Mouse (Mus musculus): ENCODE results near the gene Bhlhe41.
A peak's percentile ranks its signal among the peaks of the same experiment; 100 is the strongest.

Gene Bhlhe41

DNA sequence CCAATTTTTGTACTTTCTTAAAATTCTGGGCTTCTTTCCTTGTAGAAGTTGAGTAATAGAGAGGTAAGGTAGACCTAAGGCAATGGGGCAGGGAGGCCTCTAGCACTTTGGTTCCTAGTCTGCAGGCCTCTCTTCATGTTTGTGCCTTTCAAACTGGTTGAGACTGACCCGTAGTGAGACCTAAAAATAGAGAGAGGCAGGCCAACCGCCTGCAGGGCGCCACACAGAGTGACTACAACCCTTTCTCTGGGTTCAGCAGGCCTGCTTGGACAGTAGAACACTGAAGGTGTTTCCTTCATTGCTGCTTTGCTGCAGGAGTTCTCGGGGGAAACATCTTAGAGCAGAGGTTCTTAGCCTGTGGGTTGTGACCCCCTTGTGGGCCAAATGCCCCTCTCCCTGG is 5.6 kb upstream of the Bhlhe41 start:
- peak; percentile 29 to 32 for DNase-seq

DNA sequence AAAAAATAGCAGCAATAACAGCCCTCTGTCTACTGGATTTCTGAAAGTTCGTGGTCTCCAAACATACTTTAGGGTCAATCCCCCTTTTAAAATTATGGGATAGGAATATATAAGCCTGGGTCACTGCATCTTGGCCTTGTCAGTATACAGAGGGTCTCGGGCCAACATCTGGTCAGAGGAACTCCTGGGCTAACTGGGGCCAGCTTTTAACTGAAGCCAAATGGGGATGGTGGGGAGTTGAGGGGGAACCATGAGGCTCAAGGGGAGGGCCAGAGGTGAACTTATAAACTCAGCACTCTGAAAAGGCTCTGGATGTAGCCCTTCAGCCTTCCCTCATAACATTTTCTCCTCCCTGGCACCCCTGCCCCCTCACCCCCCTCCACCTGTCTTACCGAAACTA is 1.8 kb upstream of the Bhlhe41 start:
- DNase-seq = no peak

DNA sequence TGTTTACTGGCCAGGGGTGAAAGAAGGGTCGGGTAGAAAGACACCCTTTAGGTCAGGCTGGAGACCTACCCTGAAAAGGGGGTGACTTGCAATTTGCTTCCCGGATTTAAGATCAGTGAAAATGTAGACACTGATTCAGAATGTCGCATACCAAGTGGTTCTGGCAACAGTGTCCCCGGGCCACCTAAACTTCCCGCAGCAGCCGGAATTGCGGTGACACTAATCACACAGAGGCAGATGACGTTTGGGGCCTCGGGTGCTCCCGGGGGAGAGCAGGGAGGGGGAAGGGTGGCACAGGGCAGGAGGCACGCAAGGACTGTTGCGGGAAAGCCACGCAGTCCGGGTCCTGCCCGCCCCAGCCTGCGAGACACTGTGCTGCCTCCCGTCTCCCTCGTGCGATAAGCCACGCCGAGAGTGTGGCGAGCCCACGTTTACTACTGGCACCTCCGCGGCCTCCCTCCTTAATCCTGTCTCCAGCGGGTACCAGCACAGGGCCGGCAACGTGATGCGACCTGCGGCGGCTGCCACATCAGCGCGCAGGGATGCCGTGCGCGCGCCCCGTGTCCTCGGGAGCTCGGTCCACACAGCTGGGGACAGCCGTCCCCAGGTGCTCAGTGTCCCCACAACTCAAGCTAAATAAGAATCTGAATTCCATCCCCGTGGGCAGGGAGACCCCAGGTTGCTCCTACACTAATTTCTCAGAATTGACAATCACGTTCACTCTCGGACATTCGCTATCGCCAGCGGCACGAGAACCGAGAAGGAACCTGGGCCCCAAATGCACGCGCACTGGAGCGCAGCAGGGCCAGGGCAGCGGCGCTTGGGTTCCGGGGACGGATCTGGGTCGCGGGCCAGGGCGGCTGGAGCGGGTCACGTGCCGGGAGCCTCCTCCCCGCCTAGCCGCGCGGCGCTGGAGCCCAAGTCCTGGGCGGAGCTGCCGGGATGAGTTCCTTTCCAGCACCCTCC is 811 bp upstream of the Bhlhe41 start:
- DNase-seq = peak; percentile 93 to 94

DNA sequence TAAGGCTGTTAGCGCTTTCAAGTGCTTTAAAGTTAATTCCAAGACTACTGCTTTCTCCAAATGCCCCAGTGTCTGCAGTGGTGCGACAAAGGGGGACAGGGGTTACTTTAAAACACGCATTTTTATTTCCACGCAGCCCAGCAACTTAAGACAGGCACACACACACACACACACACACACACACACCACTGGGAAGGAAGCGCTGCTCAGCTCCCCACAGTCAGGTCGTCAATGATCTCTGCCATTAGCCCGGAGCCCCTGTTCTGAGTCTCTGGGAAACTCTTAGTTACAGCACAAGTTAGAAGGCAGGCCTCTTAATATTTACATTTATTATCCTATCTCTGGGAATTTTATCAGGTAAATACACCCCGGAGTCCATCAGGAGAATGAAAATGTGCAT is 1.2 kb downstream of the Bhlhe41 start:
- no peak for DNase-seq

DNA sequence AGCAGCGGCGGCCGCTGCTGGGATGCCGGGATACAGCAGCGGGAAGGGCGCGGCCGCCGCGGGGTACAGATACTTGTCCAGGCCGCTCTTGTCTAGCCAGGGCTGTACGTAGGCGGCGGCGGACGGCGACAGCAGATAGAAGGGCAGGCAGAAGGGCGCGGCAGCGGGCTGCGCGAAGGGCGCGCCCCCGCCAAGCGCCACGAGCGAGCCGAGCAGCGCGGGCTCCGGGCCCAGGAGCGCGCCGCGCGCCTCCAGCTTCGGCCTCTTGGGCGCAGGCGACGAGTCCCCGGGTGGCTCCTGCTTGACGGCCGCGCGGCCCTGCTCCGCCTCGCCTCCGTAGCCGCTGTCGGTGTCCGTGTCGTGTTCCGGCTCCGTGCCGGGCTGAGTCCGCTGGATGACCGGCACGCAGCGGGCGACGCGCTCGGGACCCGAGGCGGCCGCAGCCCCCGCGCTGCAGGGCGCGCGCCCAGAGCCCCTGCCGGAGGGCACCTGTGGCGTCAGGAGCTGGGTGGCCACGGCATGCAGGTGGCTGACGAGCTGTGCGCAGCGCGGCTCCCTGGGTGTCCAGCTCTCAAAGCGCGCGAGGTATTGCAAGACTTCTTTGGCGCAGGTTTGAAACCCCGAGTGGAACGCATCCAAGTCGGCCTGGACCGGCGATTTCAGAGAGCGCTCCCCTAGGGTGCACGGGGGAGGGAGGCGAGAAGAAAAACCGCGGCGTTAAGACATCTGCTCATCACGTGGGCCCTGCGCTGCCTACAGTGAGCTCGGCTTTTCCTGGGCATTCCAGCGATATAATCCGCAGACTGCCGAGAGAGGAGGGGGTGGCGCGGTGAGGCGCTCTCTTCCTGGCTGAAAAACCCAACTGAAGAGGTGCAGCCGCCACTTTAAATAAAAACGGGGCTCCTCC is 2.0 kb downstream of the Bhlhe41 start:
- DNase-seq = peak; percentile 49 to 59

DNA sequence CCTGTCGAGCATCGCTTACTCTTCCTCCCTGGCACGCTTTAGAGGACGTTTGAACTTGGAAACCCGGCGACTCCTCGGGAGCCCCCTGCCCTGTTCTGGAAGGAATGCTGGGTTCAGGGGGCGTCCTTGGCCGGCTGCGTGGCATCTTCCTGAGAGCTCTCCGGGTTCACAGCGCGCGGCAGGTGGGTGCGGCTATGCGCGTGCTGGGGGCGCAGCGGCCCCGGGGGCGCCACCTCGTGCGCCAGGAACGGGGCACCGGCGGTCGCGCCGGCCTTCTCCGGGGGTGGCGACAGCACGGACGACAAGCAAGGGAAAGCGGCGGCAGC is 2.7 kb downstream of the Bhlhe41 start:
- DNase-seq = no peak

DNA sequence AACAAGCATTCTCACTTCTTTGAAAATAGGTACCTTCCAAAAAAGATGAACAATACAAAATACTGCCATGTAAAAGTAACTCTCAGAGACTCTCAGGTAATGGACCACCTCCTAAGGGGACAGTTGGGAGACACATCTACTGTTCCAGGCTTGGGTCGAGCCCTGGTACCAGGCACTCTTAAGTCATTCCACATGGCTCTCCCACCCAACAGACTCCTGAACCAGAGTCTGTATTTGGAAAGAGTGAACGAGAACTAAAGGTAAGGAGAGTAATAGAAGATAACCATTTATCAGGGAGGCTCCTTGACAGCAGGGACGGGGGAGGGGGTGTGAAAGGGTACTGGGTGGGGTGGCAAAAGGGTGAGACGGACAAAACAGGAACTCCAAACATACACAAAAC is 3.0 kb downstream of the Bhlhe41 start:
- DNase-seq = no peak

DNA sequence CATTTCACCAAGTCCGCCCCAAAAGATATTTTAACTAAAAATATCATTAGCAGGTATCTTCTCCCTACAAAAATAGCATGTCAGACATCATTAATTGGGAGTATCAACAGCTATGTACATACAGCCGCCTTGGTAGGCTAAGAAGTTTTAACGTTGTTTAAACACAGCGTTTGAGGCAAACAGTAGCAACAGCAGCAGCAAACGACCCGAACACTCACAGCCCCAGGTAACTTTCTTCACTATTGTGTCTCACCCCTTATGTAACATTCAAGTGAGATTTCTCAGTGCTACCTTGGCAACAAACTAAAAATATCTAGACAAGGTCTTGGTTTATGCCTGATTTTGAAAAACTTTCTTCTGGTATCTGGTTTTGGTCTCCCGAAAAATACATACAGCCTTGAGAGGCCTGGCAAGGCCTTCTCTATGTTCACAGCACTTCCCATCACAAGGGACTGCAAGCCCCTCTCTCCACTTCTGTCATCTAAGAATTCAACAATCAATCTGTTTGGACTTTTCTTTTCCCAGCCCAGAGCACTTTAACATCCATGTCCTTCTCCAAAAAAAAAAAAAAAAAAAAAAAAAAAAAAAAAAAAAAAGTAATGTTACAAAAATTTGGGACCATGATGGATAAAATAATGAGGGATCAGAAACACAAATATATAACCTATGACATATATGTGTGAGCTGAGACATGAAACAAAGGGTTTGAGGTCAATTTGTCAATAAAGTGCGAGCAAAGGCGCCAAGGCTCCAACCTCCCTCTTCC is 3.7 kb downstream of the Bhlhe41 start:
- no peak for DNase-seq

DNA sequence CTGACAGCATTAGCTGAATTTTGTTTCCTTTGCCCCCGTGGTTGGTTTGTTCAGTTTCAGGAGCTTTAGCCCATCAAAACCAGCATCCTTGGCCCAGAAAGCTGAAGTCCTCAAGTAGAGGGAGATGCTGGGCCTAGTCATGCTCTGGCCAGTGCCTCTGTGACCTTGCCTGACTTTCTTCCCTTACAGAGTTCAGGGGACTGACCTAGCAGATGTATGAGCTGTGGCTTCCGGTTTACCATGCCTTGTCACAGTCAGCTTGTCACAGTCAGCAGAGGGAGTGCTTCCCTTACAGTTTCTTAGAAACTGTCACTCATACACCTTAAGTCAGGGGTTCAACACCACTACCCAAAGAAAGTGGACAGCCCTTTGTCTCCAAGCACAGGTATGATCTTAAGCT is 5.0 kb downstream of the Bhlhe41 start:
- peak in 1 of 2 experiments; percentile 15 for DNase-seq

DNA sequence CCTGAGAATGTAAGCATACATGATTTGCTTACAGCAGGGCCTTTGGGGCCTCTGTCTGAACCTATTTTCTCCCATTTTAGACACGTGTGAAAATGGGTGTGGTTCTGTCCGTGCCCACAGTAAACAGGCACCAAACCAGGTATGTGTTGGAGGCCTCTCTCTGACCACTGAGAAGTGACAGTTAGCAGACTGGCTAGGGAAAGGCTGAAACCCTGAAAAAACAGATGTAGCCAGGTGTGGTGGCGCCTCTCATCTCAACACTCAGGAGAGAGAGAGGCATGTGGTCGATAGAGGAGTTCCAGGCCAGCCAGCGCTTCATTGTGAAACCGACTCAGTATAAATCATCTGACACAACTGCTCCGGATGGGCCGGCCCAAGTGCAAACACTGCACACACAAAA is 6.9 kb downstream of the Bhlhe41 start:
- DNase-seq = no peak

DNA sequence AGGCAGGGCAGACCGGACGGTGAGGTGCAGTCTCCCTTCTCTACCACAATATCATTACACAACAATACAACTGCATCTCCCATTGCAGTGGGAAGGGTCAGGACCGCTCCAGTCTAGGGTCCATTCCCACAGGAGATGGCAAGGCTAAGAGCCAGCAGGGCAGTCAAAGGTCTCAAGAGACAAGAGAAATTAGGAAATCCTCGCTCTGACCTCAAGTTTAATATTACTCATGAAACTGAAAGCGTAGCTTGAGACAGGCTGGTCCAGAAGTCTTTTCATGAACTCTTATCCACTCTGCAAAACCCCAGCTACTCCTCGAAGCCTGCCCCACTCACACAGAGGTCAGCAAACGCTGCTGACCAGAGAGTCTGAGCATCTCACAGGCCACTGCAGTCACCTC is 7.9 kb downstream of the Bhlhe41 start:
- no peak for DNase-seq

DNA sequence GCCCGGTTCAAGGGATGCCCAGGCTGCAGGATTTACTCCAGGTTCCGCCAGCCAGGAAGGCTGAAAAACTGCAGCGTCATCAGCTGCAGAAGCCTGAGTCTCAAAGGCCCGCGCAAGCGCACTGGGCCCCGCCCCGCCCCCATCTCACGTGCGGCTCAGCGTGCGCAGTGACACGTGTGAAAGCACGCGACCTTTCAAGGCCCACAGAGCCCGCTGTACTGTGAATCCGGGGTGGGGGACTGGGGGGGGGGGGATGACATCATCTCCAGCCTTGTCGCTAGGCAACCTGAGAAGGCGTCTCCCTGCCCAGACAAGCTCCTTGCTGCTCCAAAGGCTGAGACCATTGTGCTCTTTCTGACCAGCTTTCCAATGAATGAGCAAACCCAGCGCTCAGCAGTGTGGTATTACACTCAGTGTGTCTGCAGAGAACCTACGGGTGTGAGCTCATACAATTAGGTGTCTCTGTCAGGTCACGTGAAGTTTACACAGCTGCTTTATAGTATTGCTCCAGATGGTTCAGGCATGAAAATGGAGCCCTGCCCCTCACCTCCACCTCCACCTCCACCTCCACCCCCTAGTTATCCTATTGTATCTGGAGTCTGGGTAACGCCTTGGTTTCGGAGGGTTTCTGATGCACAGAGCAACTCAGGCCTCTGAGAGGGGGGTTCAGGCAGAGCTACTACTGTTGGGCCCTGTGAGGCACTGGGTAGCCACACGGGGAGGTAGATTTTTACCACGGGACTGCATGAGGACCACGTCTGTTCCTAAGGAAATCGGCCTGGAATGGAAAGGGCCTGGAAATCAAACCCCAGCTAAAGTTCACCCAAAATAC is 9.4 kb downstream of the Bhlhe41 start:
- DNase-seq = peak; percentile 96 to 97

DNA sequence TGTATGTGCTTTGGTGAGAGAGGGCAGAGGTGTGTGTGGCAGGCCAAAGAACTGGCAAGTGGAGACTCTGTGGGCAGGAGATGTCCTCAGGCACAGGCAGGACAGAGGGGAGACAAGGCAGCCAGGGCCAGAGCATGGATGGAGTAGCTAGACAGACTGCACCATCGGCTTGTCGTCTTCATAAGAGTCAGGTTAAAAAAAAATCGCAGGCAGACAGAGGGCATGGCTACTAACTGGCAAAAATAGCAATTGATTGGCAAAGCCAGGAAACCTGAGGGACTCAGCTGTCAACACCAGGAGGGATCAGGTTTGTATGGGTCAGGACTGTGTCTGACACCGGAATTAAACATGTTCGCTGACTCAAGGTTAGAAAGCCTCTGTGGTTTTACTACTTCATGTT is 10.6 kb downstream of the Bhlhe41 start:
- no peak for DNase-seq

DNA sequence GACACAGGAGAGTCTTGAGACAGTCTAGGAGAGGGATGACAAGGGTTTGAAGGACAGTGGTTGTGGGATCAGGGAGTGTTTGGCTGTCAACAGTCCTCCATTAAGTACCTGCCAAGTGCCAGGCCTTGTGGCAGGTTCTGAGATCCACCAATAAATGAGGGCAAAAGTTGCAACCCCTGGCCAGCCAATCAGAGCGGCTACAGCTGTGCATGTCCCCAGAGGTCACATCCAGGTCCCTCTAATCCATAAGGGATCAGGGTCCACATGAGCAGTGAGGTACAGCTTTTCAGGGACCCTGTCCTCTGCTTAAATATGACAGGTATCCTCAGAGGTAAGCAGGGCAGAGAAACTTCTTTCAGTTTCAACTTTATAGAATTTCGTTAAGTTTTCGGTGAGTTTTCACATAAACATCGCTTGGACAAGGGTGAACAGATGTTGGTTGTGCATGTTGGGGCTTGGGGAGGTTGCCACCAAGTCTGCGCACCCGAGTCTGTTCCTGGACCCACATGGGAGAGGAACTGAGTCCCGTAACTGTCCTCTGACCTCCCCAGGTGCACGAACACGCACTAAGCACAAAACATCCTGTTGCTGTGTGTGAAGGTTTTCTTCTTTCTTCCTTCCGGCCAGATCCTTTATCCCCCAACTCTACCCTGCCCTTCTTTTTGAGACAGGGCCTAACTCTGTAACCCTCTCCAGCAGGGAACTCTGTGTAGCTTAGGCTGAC is 11.8 kb downstream of the Bhlhe41 start:
- DNase-seq = no peak

DNA sequence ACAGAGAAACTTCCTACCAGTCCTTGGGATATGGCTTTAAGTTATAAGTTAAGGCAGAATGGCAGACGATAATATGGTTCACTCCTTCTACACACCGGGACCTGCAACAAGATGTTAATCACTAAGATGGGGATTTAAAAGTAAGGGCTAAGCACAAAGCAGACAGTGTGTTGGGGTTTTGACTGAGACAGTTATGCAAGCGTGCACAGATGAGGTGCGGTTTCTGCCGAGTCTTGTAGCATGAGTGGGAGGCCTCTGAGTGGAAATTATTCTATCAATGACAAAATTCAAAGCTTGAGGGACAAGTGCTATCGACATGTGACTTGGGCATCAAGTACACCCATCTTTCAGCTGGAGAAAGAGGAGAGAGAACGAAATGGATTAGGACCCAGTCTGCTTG is 12.7 kb downstream of the Bhlhe41 start:
- no peak for DNase-seq

DNA sequence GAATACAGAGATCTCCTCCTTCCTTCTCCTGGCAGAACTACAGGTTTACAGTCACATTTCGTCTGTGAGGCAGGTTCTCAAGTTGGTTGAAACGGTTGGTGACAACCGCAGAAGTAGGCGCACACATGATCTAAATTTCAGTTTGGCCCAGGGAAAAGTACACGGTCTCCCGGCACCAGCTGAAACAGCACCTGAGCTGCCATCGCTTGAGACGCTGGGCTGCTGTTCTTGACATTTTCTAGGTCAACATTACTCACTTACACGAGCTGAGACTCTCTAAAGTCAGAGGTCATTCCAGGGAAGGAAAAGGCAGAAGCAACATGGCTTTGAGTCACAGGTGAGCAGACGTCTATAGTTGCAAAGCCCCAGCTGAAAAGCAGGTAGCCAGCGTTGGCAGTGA is 13.4 kb downstream of the Bhlhe41 start:
- no peak for DNase-seq

DNA sequence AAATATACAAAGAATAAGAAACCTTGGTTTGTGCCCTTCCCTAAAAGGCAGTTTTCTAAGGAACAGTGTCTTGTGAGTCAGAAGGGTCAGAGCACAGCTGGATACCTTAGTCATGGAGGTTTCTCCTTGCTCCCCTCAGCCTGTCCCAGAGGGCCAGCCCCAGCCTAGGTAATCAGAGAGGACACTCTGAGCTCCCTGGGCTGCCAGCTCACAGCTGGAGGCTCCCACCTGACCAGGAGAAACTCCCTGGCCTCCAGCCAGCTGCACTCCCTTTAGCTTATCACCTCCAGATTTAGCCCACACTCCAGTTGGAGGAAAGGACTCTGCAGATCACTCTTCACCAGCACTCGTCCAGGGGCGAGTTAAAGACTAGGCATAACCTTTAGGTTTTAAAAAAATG is 14.6 kb downstream of the Bhlhe41 start:
- DNase-seq = peak in 1 of 2 experiments; percentile 34

DNA sequence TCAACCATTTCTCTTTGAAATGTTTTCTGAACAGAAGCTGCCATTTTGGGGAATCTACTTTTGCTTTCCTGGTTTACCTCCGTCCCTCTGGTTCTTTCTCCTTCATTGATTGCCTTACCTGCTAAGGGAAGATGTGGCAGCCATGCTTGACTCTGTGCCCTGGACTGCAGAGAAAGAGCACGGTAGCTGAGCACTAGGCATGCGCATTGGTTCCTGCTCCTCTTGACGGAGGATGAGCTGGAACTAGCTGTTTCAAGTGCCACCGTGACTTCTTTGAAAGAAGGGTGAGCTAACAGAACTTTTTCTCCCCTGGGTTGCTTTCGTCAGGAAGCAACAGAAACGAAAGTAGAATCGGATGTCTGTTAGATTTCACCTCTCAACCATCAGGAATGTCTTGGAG is 17.7 kb downstream of the Bhlhe41 start:
- no peak for DNase-seq

DNA sequence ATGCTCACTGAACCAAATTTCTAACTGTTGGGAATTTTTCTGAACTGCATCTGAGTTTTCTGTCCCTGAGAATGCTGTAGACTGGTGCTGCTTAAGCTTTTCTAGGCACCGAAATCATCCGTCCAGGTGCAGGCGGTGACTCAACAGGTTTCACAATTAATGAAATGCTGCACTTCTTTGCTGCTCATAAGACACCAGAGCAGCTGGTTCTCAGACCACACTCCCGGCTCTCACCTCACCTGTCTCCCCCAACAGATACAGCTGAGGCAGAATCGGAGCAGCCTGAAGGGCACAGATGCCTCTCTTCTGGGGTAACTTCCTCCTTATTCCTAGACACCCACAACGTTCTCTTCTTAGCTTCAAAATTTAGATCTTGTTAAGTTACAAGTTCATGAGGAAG is 18.4 kb downstream of the Bhlhe41 start:
- no peak for DNase-seq

DNA sequence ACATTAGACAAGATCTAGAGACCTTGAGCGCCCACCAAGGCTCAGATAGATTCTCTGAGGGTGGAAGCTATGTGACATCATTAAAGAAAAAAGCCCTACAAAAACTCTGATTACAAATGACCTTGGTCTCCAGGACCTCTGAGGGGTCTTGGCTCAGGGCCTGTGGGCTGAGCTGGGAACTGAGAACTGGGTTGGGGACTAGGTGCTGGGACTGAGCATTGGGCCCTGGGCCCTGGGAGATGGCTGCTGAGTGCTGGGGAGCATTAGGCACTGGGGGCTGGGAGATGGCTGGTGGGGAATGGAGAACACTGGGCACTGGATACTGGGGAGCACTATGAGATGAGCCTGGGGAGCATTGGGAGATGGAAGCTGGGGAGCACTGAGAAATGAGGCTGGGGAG is 19.3 kb downstream of the Bhlhe41 start:
- no peak for DNase-seq

DNA sequence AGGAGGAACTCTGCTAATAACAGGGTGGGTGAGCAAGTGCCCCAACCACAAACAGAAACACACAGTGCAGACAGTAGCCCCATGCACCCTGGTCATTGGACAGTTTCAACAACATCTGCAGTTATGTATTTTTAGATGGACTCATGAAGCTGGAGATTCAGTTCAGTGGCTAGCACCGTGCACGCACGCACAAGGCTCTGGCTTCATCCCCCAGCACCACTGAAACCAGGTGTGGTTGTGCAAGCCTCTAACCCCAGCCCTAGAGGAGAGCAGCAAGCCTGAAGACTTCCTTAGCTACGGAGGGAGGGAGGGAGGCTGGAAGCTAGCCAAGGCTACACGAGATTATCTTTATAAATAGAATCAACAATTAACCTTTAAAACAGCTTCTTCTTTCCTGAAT is 19.7 kb downstream of the Bhlhe41 start:
- no peak for DNase-seq

DNA sequence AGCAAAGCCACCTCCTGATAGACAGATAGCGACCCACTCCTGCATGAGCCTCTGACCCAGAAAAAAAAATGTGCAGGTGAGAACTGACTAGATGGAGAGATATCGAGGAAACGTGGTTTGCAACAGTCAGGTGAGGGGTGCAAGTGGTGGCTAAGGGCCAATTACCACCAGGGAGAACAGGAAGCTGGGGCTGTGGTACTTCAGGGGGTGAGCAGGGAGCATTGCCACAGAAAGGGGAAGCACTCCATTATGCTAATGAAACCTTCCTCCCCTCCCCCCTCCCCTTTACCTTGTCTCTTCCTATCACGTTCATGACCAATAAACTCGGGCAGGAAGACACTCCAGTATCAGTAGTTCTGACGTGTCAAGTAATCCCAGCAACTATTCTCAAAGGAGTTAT is 30.0 kb downstream of the Bhlhe41 start:
- no peak for DNase-seq

Data from kidney, postnatal 36 days (tissue).